Comparison of ENCODE assay signal across 8 mouse cellular contexts in the genomic region with DNA sequence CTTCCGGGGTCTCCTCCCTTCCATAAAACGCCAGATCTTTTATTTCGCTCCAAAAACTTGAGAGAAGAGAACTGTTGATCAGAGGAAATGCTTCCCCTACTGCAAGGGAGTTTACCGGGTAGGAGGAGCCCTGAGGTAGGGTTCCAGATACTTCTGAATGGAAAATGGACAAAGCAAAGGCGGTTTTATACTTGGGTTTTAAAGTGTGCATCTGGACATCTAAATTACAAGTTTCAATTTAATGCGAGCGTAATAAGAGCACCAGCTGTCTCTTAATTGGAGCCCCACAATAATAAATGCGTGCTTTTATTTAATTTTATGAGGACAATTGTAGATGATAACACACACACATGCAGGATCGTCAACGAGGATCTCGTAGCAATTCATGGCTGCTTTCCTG. TPM values are rescaled to one million over a fixed set of nuclear protein-coding genes. Genes with fewer than 3 reads are reported as not detected.
DNase-seq lines count a peak whose midpoint lies in the region; ATAC-seq and TF ChIP-seq lines count a peak whose summit lies in the region.

A gene (minus strand): TSS at position 101 of the 400 bp plus-strand sequence.

- 45% methylated on average over 11 of the region's 11 CpGs for WGBS in heart, postnatal 0 days
- 34% methylated on average over 11 of the region's 11 CpGs for WGBS in hindbrain, embryonic 13.5 days
- 36% methylated on average over 11 of the region's 11 CpGs for WGBS in midbrain, embryonic 13.5 days

- no peaks in the 10 kb centered on the region for H3K27me3 ChIP-seq in heart, postnatal 0 days (ENCODE audit: control insufficient read depth, insufficient read depth, low read length)
- peaks cover 30% of the 10 kb centered on the region for H3K27me3 ChIP-seq in hindbrain, embryonic 13.5 days
- H3K27me3 ChIP-seq in midbrain, embryonic 13.5 days, result peaks cover 19% of the 10 kb centered on the region

- no peak for ATAC-seq in heart, postnatal 0 days (ENCODE audit: insufficient read depth, low read depth)
- no peak for ATAC-seq in hindbrain, embryonic 13.5 days (ENCODE audit: low FRiP score)
- no peak for ATAC-seq in midbrain, embryonic 13.5 days

- H3K27ac ChIP-seq in heart, postnatal 0 days (ENCODE audit: low read depth), result 0 out of 2 replicates have a peak within 1 kb of the TSS, but pooled peaks have one; percentile 53
- H3K27ac ChIP-seq in bone marrow macrophage, adult 2 months (ENCODE audit: insufficient read depth, low read depth, low read length), result no peak within 1 kb of the TSS
- H3K27ac ChIP-seq in hindbrain, embryonic 13.5 days, result no peak within 1 kb of the TSS
- H3K27ac ChIP-seq in midbrain, embryonic 13.5 days, result no peak within 1 kb of the TSS

- H3K9ac ChIP-seq in heart, postnatal 0 days (replicated peaks; ENCODE audit: low read depth, low read length), result peak within 1 kb of the TSS; percentile 65
- 0 out of 2 replicates have a peak within 1 kb of the TSS, but pooled peaks have one; percentile 39 for H3K9ac ChIP-seq in hindbrain, embryonic 13.5 days
- peak within 1 kb of the TSS; percentile 48; the same call in 1 of the 2 replicates for H3K9ac ChIP-seq in midbrain, embryonic 13.5 days (replicated peaks)

- no peak for TF ChIP-seq EP300 in heart, postnatal 0 days (IDR thresholded peaks at IDR 0.05; ENCODE audit: low read depth)

- DNase-seq in heart, postnatal 0 days (ENCODE audit: low spot score), result no peak
- no peak for DNase-seq in heart, adult 8-10 months (ENCODE audit: low spot score)
- DNase-seq in spleen, adult 12 weeks (ENCODE audit: low spot score), result no peak
- DNase-seq in cerebellum, adult 11 months, result no peak
- DNase-seq in layer of hippocampus, adult 11-12 months (ENCODE audit: low spot score), result no peak

- TF ChIP-seq CTCF in heart, postnatal 0 days (IDR thresholded peaks at IDR 0.05; ENCODE audit: low read depth), result no peak
- no peak for TF ChIP-seq CTCF in bone marrow macrophage, adult 2 months (IDR thresholded peaks at IDR 0.05; ENCODE audit: low read depth, low read length)

- no peaks in the 10 kb centered on the region for H3K36me3 ChIP-seq in heart, postnatal 0 days (replicated peaks; ENCODE audit: control insufficient read depth, insufficient read depth, low read length)
- H3K36me3 ChIP-seq in hindbrain, embryonic 13.5 days, result no peaks in the 10 kb centered on the region
- no peaks in the 10 kb centered on the region for H3K36me3 ChIP-seq in midbrain, embryonic 13.5 days

- H3K4me3 ChIP-seq in heart, postnatal 0 days (ENCODE audit: low read depth, low read length), result peak within 1 kb of the TSS; percentile 66
- H3K4me3 ChIP-seq in bone marrow macrophage, adult 2 months (ENCODE audit: insufficient read depth, low read length), result peak within 1 kb of the TSS; percentile 63
- peak within 1 kb of the TSS; percentile 52 for H3K4me3 ChIP-seq in hindbrain, embryonic 13.5 days
- H3K4me3 ChIP-seq in midbrain, embryonic 13.5 days (replicated peaks), result peak within 1 kb of the TSS; percentile 52

- no peak for TF ChIP-seq POLR2A in bone marrow macrophage, adult 2 months (IDR thresholded peaks at IDR 0.05; ENCODE audit: borderline replicate concordance, low read depth, low read length)

- no peaks in the 10 kb centered on the region for H3K9me3 ChIP-seq in heart, postnatal 0 days (replicated peaks; ENCODE audit: control insufficient read depth, low read length)
- H3K9me3 ChIP-seq in hindbrain, embryonic 13.5 days, result no peaks in the 10 kb centered on the region
- no peaks in the 10 kb centered on the region for H3K9me3 ChIP-seq in midbrain, embryonic 13.5 days

- no peaks in the 10 kb centered on the region for H3K4me1 ChIP-seq in heart, postnatal 0 days (ENCODE audit: control insufficient read depth, insufficient read depth)
- no peaks in the 10 kb centered on the region for H3K4me1 ChIP-seq in bone marrow macrophage, adult 2 months (ENCODE audit: control insufficient read depth, insufficient read depth, low read length)
- H3K4me1 ChIP-seq in hindbrain, embryonic 13.5 days (replicated peaks), result no peaks in the 10 kb centered on the region
- H3K4me1 ChIP-seq in midbrain, embryonic 13.5 days (replicated peaks), result no peaks in the 10 kb centered on the region

- peak within 1 kb of the TSS; percentile 84 for H3K4me2 ChIP-seq in heart, postnatal 0 days (ENCODE audit: low read depth, low read length)
- peak within 1 kb of the TSS; percentile 80 for H3K4me2 ChIP-seq in hindbrain, embryonic 13.5 days
- H3K4me2 ChIP-seq in midbrain, embryonic 13.5 days (replicated peaks), result peak within 1 kb of the TSS; percentile 80

RNA-seq across cellular contexts. Expression of the gene that starts here (rescaled TPM):
- total RNA-seq in heart, postnatal 0 days (2014; rRNA removed; ENCODE audit: low replicate concordance), result 6.0 and 11.5 TPM in 2 replicates
- polyA plus RNA-seq in heart, postnatal 0 days (2015; fragmentation: Nextera tagmentation; extraction: Ambion mirVana), result 2.4 and 2.9 TPM in 2 replicates
- total RNA-seq in heart, adult 8-10 months (2022), result 1 to 10 TPM in 1 of 4 experiments, under 1 TPM in 3; 0.25 to 1.6 (median 0.68) TPM
- 1.6 and 1.9 TPM in 2 replicates for polyA plus RNA-seq in bone marrow macrophage, adult 2 months (2012; ENCODE audit: insufficient read depth, insufficient read length, missing spikeins)
- polyA plus RNA-seq in hindbrain, embryonic 13.5 days (2015; fragmentation: Nextera tagmentation; extraction: Ambion mirVana), result 1.4 and 1.7 TPM in 2 replicates
- polyA plus RNA-seq in midbrain, embryonic 13.5 days (2015; fragmentation: Nextera tagmentation; extraction: Ambion mirVana), result 1.3 and 2.0 TPM in 2 replicates
